Mouse (Mus musculus) embryonic facial prominence, embryonic 10.5 days (tissue): ENCODE results near the gene Zfp428. TPM values are rescaled to one million over a fixed set of nuclear protein-coding genes. Genes with fewer than 3 reads are reported as not detected.
A peak's percentile ranks its signal among the peaks of the same experiment; 100 is the strongest.
"Not testable (repeated sequence)": the region's sequence is repeated elsewhere in the genome, so short reads cannot be mapped to it uniquely, and the experiment has no call there.

Experiments used
- DNase-seq: peaks from one replicate; pipeline ENCODE4 v3.0.0-alpha.2; 2017; ENCODE audit warnings: low spot score
- H3K27ac ChIP-seq: fragments of 300-500 bp; sonication (generic); replicated peaks from 2 replicates; pipeline ENCODE4 v1.5.1; 2016; ENCODE audit warnings: mild to moderate bottlenecking
- H3K27me3 ChIP-seq: fragments of 300-500 bp; sonication (generic); replicated peaks from 2 replicates; pipeline ENCODE4 v1.6.1; 2016; ENCODE audit warnings: low read depth, mild to moderate bottlenecking; ENCODE audit not compliant: poor library complexity, severe bottlenecking
- H3K36me3 ChIP-seq: fragments of 300-500 bp; sonication (generic); replicated peaks from 2 replicates; pipeline ENCODE4 v1.6.1; 2016; ENCODE audit warnings: mild to moderate bottlenecking, moderate library complexity
- H3K4me1 ChIP-seq: fragments of 300-500 bp; sonication (generic); 2 replicates; pipeline ENCODE4 v1.6.1; 2016
- H3K4me3 ChIP-seq: fragments of 300-500 bp; sonication (generic); 2 replicates; pipeline ENCODE4 v1.5.1; 2016; ENCODE audit warnings: mild to moderate bottlenecking, moderate library complexity
- H3K9me3 ChIP-seq: fragments of 300-500 bp; sonication (generic); 2 replicates; pipeline ENCODE4 v1.6.1; 2016; ENCODE audit warnings: mild to moderate bottlenecking
- WGBS: fragments of 180-500 bp; shearing (Covaris S2); methylation state at CpG from one replicate; pipeline ENCODE4 v1.1.7; 2016; 5-methylcytosine and 5-hydroxymethylcytosine counted together
- polyA plus RNA-seq: library from polyadenylated mRNA; unstranded; fragments of >200 nt; fragmentation: Nextera tagmentation; extraction: Ambion mirVana; gene quantifications from 2 replicates; pipeline ENCODE4 v1.2.1, GENCODE M21; 2016

Zfp428 gene
- polyA plus RNA-seq, 1 experiment from 2014 or later = 100.0 TPM

DNA sequence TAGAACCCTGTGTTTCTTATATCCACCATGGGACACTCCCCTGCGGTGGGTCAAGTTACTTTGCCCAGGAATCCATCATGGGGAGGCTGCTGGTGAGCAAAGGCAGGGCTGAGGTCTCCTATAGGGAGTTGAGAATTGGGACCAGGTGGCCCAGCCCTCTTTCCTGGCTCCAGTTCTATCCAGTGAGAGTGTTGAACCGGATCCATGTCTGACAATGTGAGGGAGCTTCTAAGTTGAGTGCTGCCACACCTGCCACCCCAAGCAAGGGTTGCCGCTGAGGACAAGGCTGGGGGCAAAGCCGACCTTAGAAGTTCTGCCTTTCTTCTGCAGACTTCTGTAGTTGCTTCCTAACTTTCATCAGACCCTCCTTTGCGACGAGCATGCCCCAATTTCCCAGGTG lies 23.5 kb upstream of the Zfp428 start:
- H3K9me3 ChIP-seq, H3K36me3 ChIP-seq, H3K27ac ChIP-seq, DNase-seq: not testable (repeated sequence)
- Histone ChIP-seq H3K4me3 (peak overlapping the region; percentile 83; the same call in 1 of the 2 replicates), H3K4me1 (peaks cover 47% of the 10 kb centered on the region), H3K27me3 (peaks cover 83% of the 10 kb centered on the region)
- WGBS = 46% methylated on average over 6 of the region's 6 CpGs

DNA sequence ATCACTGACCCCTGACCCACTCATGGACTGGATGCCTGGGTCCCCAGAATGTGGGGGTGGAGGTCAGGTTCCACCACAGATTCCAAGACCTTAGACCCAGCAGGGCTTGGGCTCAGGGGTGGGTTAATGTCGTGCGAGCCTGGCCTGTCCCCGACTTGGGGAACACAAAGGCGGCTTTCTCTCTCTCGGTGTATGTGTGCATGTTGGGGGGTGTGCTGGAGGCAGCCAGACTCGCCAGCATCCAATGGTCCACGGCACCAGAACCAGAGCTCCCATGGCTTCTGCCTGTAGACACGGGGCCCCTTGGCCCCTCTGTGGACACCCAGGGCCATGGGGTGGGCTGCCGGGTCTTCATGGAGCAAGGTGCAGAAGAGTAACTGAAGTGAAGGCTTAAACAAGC lies 21.3 kb upstream of the Zfp428 start:
- peaks cover 46% of the 10 kb centered on the region for H3K4me1 ChIP-seq
- H3K27ac ChIP-seq = peak overlapping the region; percentile 61; the same call in 1 of the 2 replicates

DNA sequence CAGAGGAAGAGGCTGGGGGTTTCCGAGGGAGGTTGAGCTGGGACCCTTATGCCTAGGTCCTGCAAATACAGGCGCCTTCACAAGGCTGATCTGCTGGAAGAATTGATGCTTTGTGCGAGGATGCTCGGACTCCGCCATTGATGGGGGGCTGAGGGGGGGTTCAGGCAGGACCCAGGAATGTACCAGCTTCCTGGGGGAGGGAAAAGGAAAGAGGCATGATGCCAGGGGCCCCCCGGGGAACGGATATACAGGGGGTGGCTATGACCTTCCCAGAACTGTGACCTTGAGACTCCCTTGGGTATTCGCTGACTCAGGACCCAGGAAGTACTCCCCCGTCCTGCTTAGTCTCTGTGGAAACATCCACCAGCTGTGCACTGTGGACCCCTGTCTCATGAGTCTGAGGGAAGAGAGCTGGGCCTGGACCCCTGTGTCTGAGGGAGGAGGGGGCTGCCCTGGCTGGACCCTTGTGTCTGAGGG lies 20.1 kb upstream of the Zfp428 start:
- Histone ChIP-seq H3K9me3 (no peaks in the 10 kb centered on the region), H3K36me3 (no peaks in the 10 kb centered on the region), H3K27me3 (peaks cover 50% of the 10 kb centered on the region), H3K4me1 (peaks cover 34% of the 10 kb centered on the region), H3K27ac (peak overlapping the region; percentile 61), H3K4me3 (peak overlapping the region; percentile 3; the same call in 1 of the 2 replicates)
- DNase-seq = no peak
- 51% methylated on average over 9 of the region's 9 CpGs for WGBS

More for the DNA sequence above, 21.3 kb upstream of the Zfp428 start:
- no peak overlapping the region for H3K4me3 ChIP-seq
- DNase-seq = no peak
- WGBS = 78% methylated on average over 9 of the region's 9 CpGs
- H3K9me3 ChIP-seq = no peaks in the 10 kb centered on the region
- no peaks in the 10 kb centered on the region for H3K36me3 ChIP-seq
- H3K27me3 ChIP-seq = peaks cover 62% of the 10 kb centered on the region

GRCm38 (mm10) chr7:24487403-24487802 lies 19.4 kb upstream of the Zfp428 start:
- no peak overlapping the region; the same call in 1 of the 2 replicates for H3K4me3 ChIP-seq
- DNase-seq = no peak
- H3K9me3 ChIP-seq = no peaks in the 10 kb centered on the region
- H3K4me1 ChIP-seq = peaks cover 30% of the 10 kb centered on the region
- WGBS = 42% methylated on average over 3 of the region's 3 CpGs
- H3K36me3 ChIP-seq = no peaks in the 10 kb centered on the region
- peak overlapping the region; percentile 61; the same call in 1 of the 2 replicates for H3K27ac ChIP-seq
- peaks cover 43% of the 10 kb centered on the region for H3K27me3 ChIP-seq

DNA sequence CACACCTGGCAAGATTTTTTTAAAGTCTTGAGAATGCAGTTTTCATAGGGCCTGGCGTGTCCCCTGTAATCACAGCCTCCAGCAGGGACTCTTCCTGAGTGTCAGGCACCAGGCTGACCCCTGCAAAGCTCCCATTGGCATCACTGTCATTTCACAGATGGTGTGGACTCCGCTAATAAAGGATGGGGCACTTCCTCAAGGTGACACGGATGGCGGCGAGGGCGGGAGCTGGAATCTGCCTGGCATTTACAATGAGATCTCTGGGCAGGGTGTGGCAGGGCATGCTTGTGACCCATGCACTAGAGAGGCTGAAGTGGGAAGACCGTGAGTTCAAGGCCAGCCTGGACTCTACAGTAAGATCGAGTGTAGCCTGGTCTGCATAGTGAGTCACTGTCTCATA lies 18.5 kb upstream of the Zfp428 start:
- no peak overlapping the region for H3K4me3 ChIP-seq
- 87% methylated on average over 8 of the region's 8 CpGs for WGBS
- no peaks in the 10 kb centered on the region for H3K36me3 ChIP-seq
- peaks cover 22% of the 10 kb centered on the region for H3K4me1 ChIP-seq
- no peaks in the 10 kb centered on the region for H3K9me3 ChIP-seq
- H3K27ac ChIP-seq = no peak overlapping the region
- DNase-seq = no peak
- peaks cover 34% of the 10 kb centered on the region for H3K27me3 ChIP-seq

GRCm38 (mm10) chr7:24499856-24500577 lies 6.8 kb upstream of the Zfp428 start:
- H3K4me1 ChIP-seq = peaks cover 32% of the 10 kb centered on the region
- H3K9me3 ChIP-seq = no peaks in the 10 kb centered on the region; the same call in 1 of the 2 replicates
- 13% methylated on average over 43 of the region's 43 CpGs for WGBS
- H3K36me3 ChIP-seq = peaks cover 16% of the 10 kb centered on the region
- no peak overlapping the region for H3K27ac ChIP-seq
- H3K4me3 ChIP-seq = peak overlapping the region; percentile 57
- DNase-seq = peak; percentile 65
- H3K27me3 ChIP-seq = peaks cover 73% of the 10 kb centered on the region

DNA sequence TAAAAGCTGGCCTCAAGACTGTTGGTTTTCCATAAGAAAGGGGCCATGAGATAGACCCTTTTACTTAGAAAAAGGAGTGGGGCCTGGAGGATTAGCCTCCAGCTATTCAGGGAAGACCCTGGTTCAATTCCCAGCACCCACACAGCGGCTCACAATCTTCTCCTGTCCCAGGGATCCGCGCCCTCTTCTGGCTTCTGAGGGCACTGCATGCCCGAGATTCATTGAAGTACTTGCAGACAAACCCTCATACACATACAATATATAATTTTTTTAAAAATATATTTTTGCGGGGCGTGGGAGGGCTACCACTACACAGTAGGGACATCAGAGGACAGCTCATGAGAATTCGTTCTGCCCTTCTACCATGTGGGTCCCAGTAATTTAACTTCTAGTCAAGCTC lies 5.9 kb upstream of the Zfp428 start:
- Histone ChIP-seq H3K4me3 (no peak overlapping the region), H3K4me1 (peaks cover 41% of the 10 kb centered on the region), H3K9me3 (no peaks in the 10 kb centered on the region; the same call in 1 of the 2 replicates), H3K27ac (no peak overlapping the region), H3K36me3 (peaks cover 16% of the 10 kb centered on the region), H3K27me3 (peaks cover 73% of the 10 kb centered on the region)
- DNase-seq = peak; percentile 50
- 26% methylated on average over 7 of the region's 7 CpGs for WGBS

DNA sequence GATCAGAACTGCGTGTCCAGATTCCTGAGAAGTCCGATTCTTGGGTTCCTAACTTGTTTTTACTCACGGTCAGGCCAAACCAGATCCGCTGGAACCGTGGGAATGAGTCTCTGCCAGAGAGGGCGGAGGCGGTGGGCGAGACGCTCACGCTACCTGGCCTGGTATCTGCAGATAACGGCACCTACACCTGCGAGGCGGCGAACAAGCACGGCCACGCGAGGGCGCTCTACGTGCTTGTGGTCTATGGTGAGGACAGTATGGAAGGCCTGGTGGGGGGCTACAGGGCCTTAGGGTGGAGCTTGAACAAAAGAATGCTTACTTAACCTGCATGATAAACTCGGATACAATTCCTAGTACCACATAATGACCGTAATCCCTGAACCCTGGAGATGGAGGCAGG lies 5.3 kb upstream of the Zfp428 start:
- no peak overlapping the region for H3K4me3 ChIP-seq
- H3K4me1 ChIP-seq = peaks cover 47% of the 10 kb centered on the region
- whole genome bisulfite sequencing = 46% methylated on average over 21 of the region's 21 CpGs
- H3K27me3 ChIP-seq = peaks cover 73% of the 10 kb centered on the region
- DNase-seq = no peak
- H3K27ac ChIP-seq = no peak overlapping the region
- H3K9me3 ChIP-seq = no peaks in the 10 kb centered on the region; the same call in 1 of the 2 replicates
- peaks cover 16% of the 10 kb centered on the region for H3K36me3 ChIP-seq

GRCm38 (mm10) chr7:24504004-24504403 lies 2.8 kb upstream of the Zfp428 start:
- peaks cover 16% of the 10 kb centered on the region for H3K36me3 ChIP-seq
- 30% methylated on average over 10 of the region's 10 CpGs for WGBS
- H3K27me3 ChIP-seq = peaks cover 49% of the 10 kb centered on the region
- no peak for DNase-seq
- H3K4me1 ChIP-seq = peaks cover 62% of the 10 kb centered on the region
- H3K27ac ChIP-seq = no peak overlapping the region
- no peaks in the 10 kb centered on the region; the same call in 1 of the 2 replicates for H3K9me3 ChIP-seq
- 0 out of 2 replicates have a peak overlapping the region, but pooled peaks have one; percentile 26 for H3K4me3 ChIP-seq

DNA sequence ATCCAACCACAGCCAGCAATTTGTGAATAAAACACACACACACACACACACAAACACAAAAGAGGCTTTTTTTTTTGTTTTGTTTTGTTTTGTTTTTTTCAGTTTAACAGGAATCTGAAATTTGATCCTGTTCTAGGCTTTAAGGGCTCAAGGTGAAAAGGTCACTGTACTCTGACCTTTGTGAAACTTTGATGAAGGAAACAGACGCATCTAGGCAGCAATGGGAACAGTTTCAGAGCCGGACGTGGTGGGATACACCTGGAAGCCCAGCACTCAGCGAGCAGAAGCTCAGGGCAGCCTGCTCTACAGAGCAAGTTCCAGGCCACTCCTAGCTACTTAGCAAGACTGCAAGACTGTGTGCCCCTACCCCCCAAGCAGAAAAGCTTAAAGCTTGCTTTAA lies 1.9 kb upstream of the Zfp428 start:
- Histone ChIP-seq H3K9me3 (no peaks in the 10 kb centered on the region; the same call in 1 of the 2 replicates), H3K36me3 (peaks cover 19% of the 10 kb centered on the region), H3K27ac (no peak overlapping the region), H3K4me1 (peaks cover 55% of the 10 kb centered on the region), H3K4me3 (peak overlapping the region; percentile 26; the same call in 1 of the 2 replicates), H3K27me3 (peaks cover 40% of the 10 kb centered on the region)
- 7% methylated on average over 4 of the region's 4 CpGs for WGBS
- DNase-seq = no peak

DNA sequence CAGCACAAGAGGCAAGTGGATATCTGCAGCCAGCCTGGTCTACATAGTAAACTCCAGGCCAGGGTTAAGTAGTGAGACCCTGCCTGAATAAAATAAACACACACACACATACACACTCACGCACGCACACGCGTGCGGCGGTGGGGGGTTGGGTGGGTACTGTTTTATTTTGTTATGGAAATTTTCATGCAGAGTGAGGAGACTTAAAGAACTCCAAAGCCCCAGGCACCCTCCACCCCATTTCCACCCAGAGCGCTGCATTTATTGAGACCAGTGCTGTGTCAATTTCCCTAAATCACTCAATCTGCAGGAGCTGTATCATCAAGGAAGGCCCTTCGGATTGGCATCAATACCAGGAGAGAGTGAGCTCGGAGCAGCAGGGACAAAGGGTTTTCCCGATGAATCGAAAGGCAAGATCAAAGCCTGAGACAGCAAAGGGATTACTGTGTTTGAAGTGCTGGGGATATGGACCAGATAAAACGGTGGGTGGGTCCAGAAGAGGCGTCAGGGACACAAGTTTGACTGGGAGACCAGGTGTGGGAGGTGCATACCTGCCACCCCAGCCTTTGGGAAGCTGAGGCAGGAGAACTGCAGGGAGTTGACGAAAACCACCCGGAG lies 1.2 kb upstream of the Zfp428 start:
- 20% methylated on average over 15 of the region's 15 CpGs for WGBS
- DNase-seq = no peak
- Histone ChIP-seq H3K27me3 (peaks cover 34% of the 10 kb centered on the region), H3K4me1 (peaks cover 48% of the 10 kb centered on the region), H3K27ac (peak overlapping the region; percentile 93; the same call in 1 of the 2 replicates), H3K9me3 (no peaks in the 10 kb centered on the region; the same call in 1 of the 2 replicates), H3K36me3 (peaks cover 22% of the 10 kb centered on the region), H3K4me3 (peak overlapping the region; percentile 67; the same call in 1 of the 2 replicates)

DNA sequence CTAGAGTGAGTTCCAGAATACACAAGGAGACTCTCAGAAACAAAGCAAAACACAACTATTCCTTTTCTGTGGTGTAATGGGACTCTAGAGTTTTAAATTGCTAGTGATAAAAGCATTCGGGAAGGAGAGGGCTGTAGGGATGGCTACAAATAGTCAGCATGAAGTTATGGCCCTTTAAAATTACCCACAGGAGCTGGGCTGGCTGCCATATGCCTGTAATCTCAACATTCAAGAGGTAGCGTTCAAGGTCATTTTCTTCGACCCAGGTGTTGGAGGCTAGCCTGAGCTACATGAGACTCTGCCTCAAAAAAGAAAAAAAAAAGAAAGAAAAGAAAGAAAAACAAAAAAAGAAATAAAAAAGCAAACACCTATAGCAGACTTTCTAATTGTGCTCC lies 744 bp upstream of the Zfp428 start:
- peaks cover 48% of the 10 kb centered on the region for H3K4me1 ChIP-seq
- DNase-seq = no peak
- H3K27ac ChIP-seq = peak overlapping the region; percentile 93
- no peaks in the 10 kb centered on the region for H3K9me3 ChIP-seq
- 21% methylated on average over 3 of the region's 3 CpGs for WGBS
- peak overlapping the region; percentile 67 for H3K4me3 ChIP-seq
- H3K27me3 ChIP-seq = peaks cover 28% of the 10 kb centered on the region
- peaks cover 22% of the 10 kb centered on the region for H3K36me3 ChIP-seq
